Mouse (Mus musculus): Measurements from ENCODE around the gene Shc2. TPM values are rescaled to one million over a fixed set of nuclear protein-coding genes. Genes with fewer than 3 reads are reported as not detected.

The Shc2 gene
- polyA plus RNA-seq, 1 experiment from 2014 or later = 0.53 TPM

GRCm38 (mm10) chr10:79673054-79673453 is 35.3 kb upstream of the Shc2 start:
- Histone ChIP-seq H3K36me3 (ENCODE audit: inconsistent target) (peaks cover 4% of the 10 kb centered on the region; the same call in 1 of the 2 replicates), H3K27ac (no peak overlapping the region), H3K79me2 (ENCODE audit: inconsistent target) (no peaks in the 10 kb centered on the region; the same call in 1 of the 2 replicates), H3K4me3 (ENCODE audit: inconsistent target) (no peak overlapping the region)
- 97% methylated on average over 3 of the region's 3 CpGs for WGBS (ENCODE audit: missing documents)

GRCm38 (mm10) chr10:79672088-79672455 is 34.4 kb upstream of the Shc2 start:
- Histone ChIP-seq H3K4me3 (ENCODE audit: inconsistent target) (no peak overlapping the region), H3K79me2 (ENCODE audit: inconsistent target) (no peaks in the 10 kb centered on the region; the same call in 1 of the 2 replicates), H3K36me3 (ENCODE audit: inconsistent target) (peaks cover 4% of the 10 kb centered on the region; the same call in 1 of the 2 replicates), H3K27ac (no peak overlapping the region)
- 84% methylated on average over 3 of the region's 3 CpGs for WGBS (ENCODE audit: missing documents)

- Histone ChIP-seq H3K36me3 (ENCODE audit: inconsistent target) (peaks cover 4% of the 10 kb centered on the region; the same call in 1 of the 2 replicates), H3K79me2 (ENCODE audit: inconsistent target) (no peaks in the 10 kb centered on the region; the same call in 1 of the 2 replicates), H3K27ac (no peak overlapping the region), H3K4me3 (ENCODE audit: inconsistent target) (no peak overlapping the region)
- WGBS (ENCODE audit: missing documents) = 89% methylated on average over 6 of the region's 6 CpGs
These were observed 33.8 kb upstream of the Shc2 start for GRCm38 (mm10) chr10:79671396-79672087.

GRCm38 (mm10) chr10:79670071-79670888 is 32.6 kb upstream of the Shc2 start:
- Histone ChIP-seq H3K4me3 (ENCODE audit: inconsistent target) (peak overlapping the region; percentile 80), H3K36me3 (ENCODE audit: inconsistent target) (no peaks in the 10 kb centered on the region), H3K27ac (peak overlapping the region; percentile 74), H3K79me2 (ENCODE audit: inconsistent target) (no peaks in the 10 kb centered on the region; the same call in 1 of the 2 replicates)
- 34% methylated on average over 15 of the region's 15 CpGs for WGBS (ENCODE audit: missing documents)

GRCm38 (mm10) chr10:79669576-79670057 is 31.9 kb upstream of the Shc2 start:
- Histone ChIP-seq H3K36me3 (ENCODE audit: inconsistent target) (no peaks in the 10 kb centered on the region), H3K27ac (peak overlapping the region; percentile 74), H3K4me3 (ENCODE audit: inconsistent target) (peak overlapping the region; percentile 80), H3K79me2 (ENCODE audit: inconsistent target) (no peaks in the 10 kb centered on the region; the same call in 1 of the 2 replicates)
- WGBS (ENCODE audit: missing documents) = under 1% methylated on average over 47 of the region's 47 CpGs

GRCm38 (mm10) chr10:79668771-79669575 is 31.3 kb upstream of the Shc2 start, which contains the start of gene Tpgs1:
Gene Tpgs1, plus strand, starts transcription at chr10:79669369.
- whole genome bisulfite sequencing (ENCODE audit: missing documents) = 0% methylated on average over 45 of the region's 45 CpGs
- no peaks in the 10 kb centered on the region; the same call in 1 of the 2 replicates for H3K79me2 ChIP-seq (ENCODE audit: inconsistent target)
- H3K36me3 ChIP-seq (ENCODE audit: inconsistent target) = no peaks in the 10 kb centered on the region
- H3K27ac ChIP-seq = peak within 1 kb of the TSS; percentile 74
- H3K4me3 ChIP-seq (ENCODE audit: inconsistent target) = peak within 1 kb of the TSS; percentile 80

- no peaks in the 10 kb centered on the region; the same call in 1 of the 2 replicates for H3K79me2 ChIP-seq (ENCODE audit: inconsistent target)
- no peak overlapping the region for H3K4me3 ChIP-seq (ENCODE audit: inconsistent target)
- H3K36me3 ChIP-seq (ENCODE audit: inconsistent target) = no peaks in the 10 kb centered on the region
- WGBS (ENCODE audit: missing documents) = 82% methylated on average over 5 of the region's 5 CpGs
- H3K27ac ChIP-seq = no peak overlapping the region
These were observed 30.4 kb upstream of the Shc2 start for GRCm38 (mm10) chr10:79668076-79668475.

- 72% methylated on average over 9 of the region's 9 CpGs for WGBS (ENCODE audit: missing documents)
- no peaks in the 10 kb centered on the region; the same call in 1 of the 2 replicates for H3K79me2 ChIP-seq (ENCODE audit: inconsistent target)
- H3K27ac ChIP-seq = no peak overlapping the region
- no peak overlapping the region for H3K4me3 ChIP-seq (ENCODE audit: inconsistent target)
- H3K36me3 ChIP-seq (ENCODE audit: inconsistent target) = no peaks in the 10 kb centered on the region
These were observed 28.8 kb upstream of the Shc2 start for GRCm38 (mm10) chr10:79666493-79666892.

- Histone ChIP-seq H3K4me3 (ENCODE audit: inconsistent target) (no peak overlapping the region), H3K27ac (no peak overlapping the region), H3K36me3 (ENCODE audit: inconsistent target) (no peaks in the 10 kb centered on the region), H3K79me2 (ENCODE audit: inconsistent target) (no peaks in the 10 kb centered on the region)
- 90% methylated on average over 8 of the region's 8 CpGs for WGBS (ENCODE audit: missing documents)
These were observed 27.3 kb upstream of the Shc2 start for GRCm38 (mm10) chr10:79665051-79665450.

- H3K27ac ChIP-seq = no peak within 1 kb of the TSS
- WGBS (ENCODE audit: missing documents) = 29% methylated on average over 13 of the region's 13 CpGs
- no peaks in the 10 kb centered on the region for H3K36me3 ChIP-seq (ENCODE audit: inconsistent target)
- no peaks in the 10 kb centered on the region for H3K79me2 ChIP-seq (ENCODE audit: inconsistent target)
- no peak within 1 kb of the TSS for H3K4me3 ChIP-seq (ENCODE audit: inconsistent target)
These were observed 26.5 kb upstream of the Shc2 start, which contains the start of gene Madcam1 for GRCm38 (mm10) chr10:79664131-79664665. Gene Madcam1, plus strand, starts transcription at chr10:79664559.

GRCm38 (mm10) chr10:79661861-79662260 is 24.1 kb upstream of the Shc2 start:
- H3K27ac ChIP-seq = no peak overlapping the region
- no peaks in the 10 kb centered on the region for H3K36me3 ChIP-seq (ENCODE audit: inconsistent target)
- no peaks in the 10 kb centered on the region for H3K79me2 ChIP-seq (ENCODE audit: inconsistent target)
- H3K4me3 ChIP-seq (ENCODE audit: inconsistent target) = no peak overlapping the region
- WGBS (ENCODE audit: missing documents) = 33% methylated on average over 2 of the region's 3 CpGs

- Histone ChIP-seq H3K79me2 (ENCODE audit: inconsistent target) (no peaks in the 10 kb centered on the region), H3K27ac (no peak overlapping the region), H3K36me3 (ENCODE audit: inconsistent target) (no peaks in the 10 kb centered on the region), H3K4me3 (ENCODE audit: inconsistent target) (no peak overlapping the region)
- WGBS (ENCODE audit: missing documents) = 94% methylated on average over 2 of the region's 2 CpGs
These were observed 22.6 kb upstream of the Shc2 start for GRCm38 (mm10) chr10:79660298-79660697.

GRCm38 (mm10) chr10:79658829-79659228 is 21.1 kb upstream of the Shc2 start:
- Histone ChIP-seq H3K79me2 (ENCODE audit: inconsistent target) (no peaks in the 10 kb centered on the region), H3K27ac (no peak overlapping the region), H3K4me3 (ENCODE audit: inconsistent target) (no peak overlapping the region), H3K36me3 (ENCODE audit: inconsistent target) (no peaks in the 10 kb centered on the region)
- 35% methylated on average over 4 of the region's 4 CpGs for WGBS (ENCODE audit: missing documents)

GRCm38 (mm10) chr10:79654946-79655395 is 17.3 kb upstream of the Shc2 start:
- WGBS (ENCODE audit: missing documents) = 70% methylated on average over 1 of the region's 1 CpGs
- H3K36me3 ChIP-seq (ENCODE audit: inconsistent target) = no peaks in the 10 kb centered on the region
- no peak overlapping the region for H3K27ac ChIP-seq
- H3K79me2 ChIP-seq (ENCODE audit: inconsistent target) = no peaks in the 10 kb centered on the region
- no peak overlapping the region for H3K4me3 ChIP-seq (ENCODE audit: inconsistent target)

Measured in macrophage (primary cell).